Mouse (Mus musculus): ENCODE results near the gene 4921517D22Rik. TPM values are rescaled to one million over a fixed set of nuclear protein-coding genes. Genes with fewer than 3 reads are reported as not detected.

Gene 4921517D22Rik
- total RNA-seq, 2 experiments from 2014 or later, result not detected

- DNase-seq (ENCODE audit: low spot score), result no peak
These were observed 2.4 kb downstream of the 4921517D22Rik start for GRCm38 (mm10) chr13:59691478-59691877.

GRCm38 (mm10) chr13:59690576-59690975 lies 3.3 kb downstream of the 4921517D22Rik start:
- DNase-seq (ENCODE audit: low spot score), result no peak

- DNase-seq (ENCODE audit: low spot score), result no peak
These were observed 4.1 kb downstream of the 4921517D22Rik start for GRCm38 (mm10) chr13:59689843-59690242.

GRCm38 (mm10) chr13:59689313-59689712 lies 4.6 kb downstream of the 4921517D22Rik start:
- no peak for DNase-seq (ENCODE audit: low spot score)

- DNase-seq (ENCODE audit: low spot score), result peak; percentile 16
These were observed 5.6 kb downstream of the 4921517D22Rik start for GRCm38 (mm10) chr13:59688338-59688770.

- no peak for DNase-seq (ENCODE audit: low spot score)
These were observed 8.7 kb downstream of the 4921517D22Rik start for GRCm38 (mm10) chr13:59685236-59685635.

GRCm38 (mm10) chr13:59682629-59683028 lies 11.3 kb downstream of the 4921517D22Rik start:
- no peak for DNase-seq (ENCODE audit: low spot score)

- no peak for DNase-seq (ENCODE audit: low spot score)
These were observed 14.0 kb downstream of the 4921517D22Rik start for GRCm38 (mm10) chr13:59679908-59680307.

- no peak for DNase-seq (ENCODE audit: low spot score)
These were observed 14.6 kb downstream of the 4921517D22Rik start for GRCm38 (mm10) chr13:59679306-59679705.

- DNase-seq (ENCODE audit: low spot score), result no peak
These were observed 17.3 kb downstream of the 4921517D22Rik start for GRCm38 (mm10) chr13:59676316-59677229.

- peak; percentile 24 for DNase-seq (ENCODE audit: low spot score)
These were observed 18.5 kb downstream of the 4921517D22Rik start, which contains the start of gene Golm1 for GRCm38 (mm10) chr13:59675151-59676011. Golm1 (minus strand) TSS chr13:59675811.

GRCm38 (mm10) chr13:59674761-59675150 lies 19.2 kb downstream of the 4921517D22Rik start:
- no peak for DNase-seq (ENCODE audit: low spot score)

- no peak for DNase-seq (ENCODE audit: low spot score)
These were observed 19.7 kb downstream of the 4921517D22Rik start for GRCm38 (mm10) chr13:59674215-59674614.

- DNase-seq (ENCODE audit: low spot score), result no peak
These were observed 20.3 kb downstream of the 4921517D22Rik start for GRCm38 (mm10) chr13:59673597-59673996.

- no peak for DNase-seq (ENCODE audit: low spot score)
These were observed 21.7 kb downstream of the 4921517D22Rik start for GRCm38 (mm10) chr13:59672248-59672647.

GRCm38 (mm10) chr13:59671521-59671920 lies 22.4 kb downstream of the 4921517D22Rik start:
- DNase-seq (ENCODE audit: low spot score), result no peak

- no peak for DNase-seq (ENCODE audit: low spot score)
These were observed 24.0 kb downstream of the 4921517D22Rik start for GRCm38 (mm10) chr13:59669946-59670345.

- DNase-seq (ENCODE audit: low spot score), result no peak
These were observed 25.3 kb downstream of the 4921517D22Rik start for GRCm38 (mm10) chr13:59668501-59669093.

GRCm38 (mm10) chr13:59667763-59668162 lies 26.1 kb downstream of the 4921517D22Rik start:
- DNase-seq (ENCODE audit: low spot score), result no peak

- no peak for DNase-seq (ENCODE audit: low spot score)
These were observed 29.8 kb downstream of the 4921517D22Rik start for GRCm38 (mm10) chr13:59663939-59664712.

GRCm38 (mm10) chr13:59661966-59662365 lies 31.9 kb downstream of the 4921517D22Rik start:
- no peak for DNase-seq (ENCODE audit: low spot score)
